Mouse (Mus musculus): Measurements from ENCODE around the gene Pam.

GRCm38 (mm10) chr1:98031802-98032201 is 63.6 kb downstream of the Pam start:
- TF ChIP-seq CTCF (conservative IDR thresholded peaks at IDR 0.05; ENCODE audit: low read length) = no peak
- TF ChIP-seq NANOG (IDR thresholded peaks at IDR 0.05; ENCODE audit: borderline replicate concordance, low read length) = no peak
- no peak for TF ChIP-seq POU5F1 (IDR thresholded peaks at IDR 0.05; ENCODE audit: borderline replicate concordance, low read length)

Measured in E14TG2a.4 (cell line).